Mouse (Mus musculus) neural tube, embryonic 15.5 days (tissue): ENCODE data around the gene Apobec3. TPM values are rescaled to one million over a fixed set of nuclear protein-coding genes. Genes with fewer than 3 reads are reported as not detected.
"Not testable (repeated sequence)": the region's sequence is repeated elsewhere in the genome, so short reads cannot be mapped to it uniquely, and the experiment has no call there.

Experiments
- ATAC-seq: fragments of 200-750 bp; cut with Nextera tagmentation; 2 replicates; pipeline ENCODE4 v1.8.0; 2017; ENCODE audit warnings: mild to moderate bottlenecking, moderate TSS enrichment, moderate library complexity; ENCODE audit not compliant: low FRiP score
- H3K27ac ChIP-seq: fragments of 300-500 bp; sonication (generic); replicated peaks from 2 replicates; pipeline ENCODE4 v1.5.1; 2015; ENCODE audit warnings: mild to moderate bottlenecking, inconsistent platforms
- H3K27me3 ChIP-seq: fragments of 300-500 bp; sonication (generic); replicated peaks from 2 replicates; pipeline ENCODE4 v1.6.1; 2015; ENCODE audit warnings: inconsistent platforms
- H3K36me3 ChIP-seq: fragments of 300-500 bp; sonication (generic); 2 replicates; pipeline ENCODE4 v1.6.1; 2015; ENCODE audit warnings: inconsistent platforms
- H3K4me1 ChIP-seq: fragments of 300-500 bp; sonication (generic); 2 replicates; pipeline ENCODE4 v1.6.1; 2015; ENCODE audit warnings: inconsistent platforms
- H3K4me2 ChIP-seq: fragments of 300-500 bp; sonication (generic); 2 replicates; pipeline ENCODE4 v1.6.1; 2015; ENCODE audit warnings: inconsistent platforms, mild to moderate bottlenecking, moderate library complexity
- H3K4me3 ChIP-seq: fragments of 300-500 bp; sonication (generic); replicated peaks from 2 replicates; pipeline ENCODE4 v1.5.1; 2015; ENCODE audit warnings: mild to moderate bottlenecking, inconsistent platforms
- H3K9ac ChIP-seq: fragments of 300-500 bp; sonication (generic); replicated peaks from 2 replicates; pipeline ENCODE4 v1.6.1; 2015; ENCODE audit warnings: mild to moderate bottlenecking, inconsistent platforms
- H3K9me3 ChIP-seq: fragments of 300-500 bp; sonication (generic); replicated peaks from 2 replicates; pipeline ENCODE4 v1.6.1; 2016; ENCODE audit warnings: inconsistent platforms
- WGBS: fragments of 180-500 bp; shearing (Covaris S2); methylation state at CpG from one replicate; pipeline ENCODE4 v1.1.7; 2015; ENCODE audit warnings: mixed read lengths; 5-methylcytosine and 5-hydroxymethylcytosine counted together
- polyA plus RNA-seq: library from polyadenylated mRNA; unstranded; fragments of >200 nt; fragmentation: Nextera tagmentation; extraction: Ambion mirVana; gene quantifications from 2 replicates; pipeline ENCODE4 v1.2.1, GENCODE M21; 2015

Apobec3 gene
- polyA plus RNA-seq, 1 experiment from 2014 or later = 4.8 TPM

GRCm38 (mm10) chr15:79931496-79932141 is 40.2 kb downstream of the Apobec3 start:
- Histone ChIP-seq H3K9me3 (no peaks in the 10 kb centered on the region), H3K36me3 (no peaks in the 10 kb centered on the region), H3K9ac (peak overlapping the region; percentile 70; the same call in 1 of the 2 replicates), H3K4me1 (peaks cover 47% of the 10 kb centered on the region), H3K27ac (no peak overlapping the region), H3K4me3 (peak overlapping the region; percentile 67), H3K27me3 (peaks cover 12% of the 10 kb centered on the region), H3K4me2 (peak overlapping the region; percentile 84)
- WGBS = 26% methylated on average over 13 of the region's 13 CpGs
- no peak for ATAC-seq

DNA sequence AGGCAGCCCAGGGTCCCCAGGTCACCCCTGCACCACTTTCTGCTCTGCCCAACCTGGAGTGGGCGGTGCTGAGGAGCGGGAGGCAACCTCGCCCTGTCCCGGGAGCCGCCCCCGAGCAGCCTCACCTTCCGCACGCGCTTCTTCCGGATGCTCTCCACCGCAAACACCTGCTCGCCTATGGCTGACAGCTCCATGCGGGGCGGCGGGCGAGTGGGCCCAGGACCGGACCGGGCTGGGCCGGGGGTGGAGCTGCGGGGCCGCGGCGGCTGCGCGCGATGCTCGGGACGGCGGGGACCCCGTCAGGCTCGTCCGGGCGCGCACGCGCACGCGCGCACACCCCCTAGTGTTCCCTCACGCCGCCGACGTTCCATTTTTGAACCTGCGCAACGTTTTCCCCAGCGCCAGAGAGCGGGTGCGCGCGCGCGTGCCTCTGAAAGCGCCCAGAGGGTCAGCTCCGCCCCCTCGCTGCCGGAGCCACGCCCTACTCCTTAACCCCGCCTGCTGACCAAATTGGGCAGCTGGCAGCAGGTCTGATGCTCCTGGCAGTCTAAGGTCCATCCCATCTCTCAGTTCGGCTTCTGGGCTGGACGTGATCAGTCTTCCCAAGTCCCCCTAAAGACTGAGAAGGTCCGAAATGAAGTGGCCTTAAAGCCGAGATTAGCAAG is 41.0 kb downstream of the Apobec3 start:
- ATAC-seq = peak; percentile 54; the same call in 1 of the 2 replicates
- Histone ChIP-seq H3K4me3 (peak overlapping the region; percentile 67), H3K4me1 (peaks cover 41% of the 10 kb centered on the region), H3K27ac (no peak overlapping the region), H3K27me3 (peaks cover 12% of the 10 kb centered on the region), H3K4me2 (peak overlapping the region; percentile 84), H3K9ac (peak overlapping the region; percentile 70), H3K36me3 (no peaks in the 10 kb centered on the region), H3K9me3 (no peaks in the 10 kb centered on the region)
- under 1% methylated on average over 62 of the region's 62 CpGs for WGBS

DNA sequence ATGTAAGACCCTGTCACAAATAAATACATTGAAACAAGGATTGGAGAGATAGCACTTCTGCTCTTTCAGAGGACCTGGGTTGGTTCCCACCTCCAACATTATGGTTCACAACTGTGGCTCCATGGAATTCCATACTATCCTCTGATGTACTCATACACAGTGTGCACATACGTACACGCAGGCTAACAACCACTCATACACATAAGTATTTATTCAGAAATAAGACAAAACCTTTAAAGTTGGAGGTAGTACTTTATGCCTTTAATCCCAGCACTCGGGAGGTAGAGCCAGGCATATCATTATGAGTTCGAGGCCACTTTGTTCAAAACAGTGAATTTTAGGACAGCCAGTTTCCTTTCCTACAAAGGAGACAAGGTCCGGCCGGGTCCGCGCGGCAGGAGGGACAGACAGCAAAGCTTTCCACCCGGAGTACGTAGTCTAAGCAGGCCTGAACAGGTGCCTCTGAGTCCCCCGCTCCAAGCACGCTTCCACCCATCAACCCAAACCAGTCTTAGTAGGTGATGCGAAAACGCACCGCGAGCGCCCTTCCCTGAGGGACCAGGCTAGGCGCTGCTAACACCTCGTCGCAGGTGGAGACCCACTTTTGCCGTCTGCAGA is 41.7 kb downstream of the Apobec3 start:
- Histone ChIP-seq H3K36me3 (no peaks in the 10 kb centered on the region), H3K4me3 (peak overlapping the region; percentile 67), H3K4me1 (peaks cover 34% of the 10 kb centered on the region), H3K4me2 (peak overlapping the region; percentile 84), H3K9ac (peak overlapping the region; percentile 70), H3K27me3 (peaks cover 12% of the 10 kb centered on the region), H3K27ac (no peak overlapping the region), H3K9me3 (no peaks in the 10 kb centered on the region)
- WGBS = 6% methylated on average over 22 of the region's 22 CpGs
- peak; percentile 30; the same call in 1 of the 2 replicates for ATAC-seq

GRCm38 (mm10) chr15:79933670-79934514 is 42.4 kb downstream of the Apobec3 start:
- no peak for ATAC-seq
- H3K27me3 ChIP-seq = peaks cover 12% of the 10 kb centered on the region
- H3K9me3 ChIP-seq = no peaks in the 10 kb centered on the region
- 0 out of 2 replicates have a peak overlapping the region, but pooled peaks have one; percentile 67 for H3K4me3 ChIP-seq
- H3K4me2 ChIP-seq = peak overlapping the region; percentile 84
- H3K36me3 ChIP-seq = no peaks in the 10 kb centered on the region
- H3K27ac ChIP-seq = no peak overlapping the region
- no peak overlapping the region for H3K9ac ChIP-seq
- H3K4me1 ChIP-seq = peaks cover 32% of the 10 kb centered on the region
- WGBS = 2% methylated on average over 22 of the region's 22 CpGs

DNA sequence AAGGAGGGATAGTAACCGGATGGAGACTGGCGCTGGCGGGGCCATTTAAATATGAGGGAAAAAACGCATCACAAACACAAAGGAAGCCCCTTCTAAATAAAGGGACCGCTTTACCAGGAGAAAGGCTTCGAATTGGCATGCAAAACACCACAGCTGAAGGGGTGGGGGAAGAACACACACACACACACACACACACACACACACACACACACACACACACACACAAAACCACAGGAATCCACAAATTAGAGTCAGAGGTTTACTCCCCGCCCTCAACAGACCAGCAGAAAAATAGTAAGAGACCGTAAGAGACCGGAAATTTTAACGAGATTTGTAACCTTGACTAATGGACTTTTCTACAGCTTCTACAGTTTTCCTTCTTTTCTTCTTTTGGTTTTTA is 43.3 kb downstream of the Apobec3 start:
- 3% methylated on average over 10 of the region's 10 CpGs for WGBS
- Histone ChIP-seq H3K4me3 (no peak overlapping the region), H3K4me2 (peak overlapping the region; percentile 20), H3K27ac (no peak overlapping the region), H3K9ac (no peak overlapping the region), H3K27me3 (peaks cover 12% of the 10 kb centered on the region), H3K4me1 (peaks cover 32% of the 10 kb centered on the region), H3K9me3 (no peaks in the 10 kb centered on the region), H3K36me3 (no peaks in the 10 kb centered on the region)
- no peak for ATAC-seq

GRCm38 (mm10) chr15:79935654-79936373 is 44.4 kb downstream of the Apobec3 start:
- H3K4me3 ChIP-seq = no peak overlapping the region
- H3K27me3 ChIP-seq = peaks cover 12% of the 10 kb centered on the region
- peaks cover 32% of the 10 kb centered on the region for H3K4me1 ChIP-seq
- WGBS = 27% methylated on average over 9 of the region's 9 CpGs
- no peak overlapping the region for H3K27ac ChIP-seq
- H3K4me2 ChIP-seq = no peak overlapping the region
- H3K9ac ChIP-seq = no peak overlapping the region
- ATAC-seq = no peak
- H3K9me3 ChIP-seq = no peaks in the 10 kb centered on the region
- no peaks in the 10 kb centered on the region for H3K36me3 ChIP-seq

DNA sequence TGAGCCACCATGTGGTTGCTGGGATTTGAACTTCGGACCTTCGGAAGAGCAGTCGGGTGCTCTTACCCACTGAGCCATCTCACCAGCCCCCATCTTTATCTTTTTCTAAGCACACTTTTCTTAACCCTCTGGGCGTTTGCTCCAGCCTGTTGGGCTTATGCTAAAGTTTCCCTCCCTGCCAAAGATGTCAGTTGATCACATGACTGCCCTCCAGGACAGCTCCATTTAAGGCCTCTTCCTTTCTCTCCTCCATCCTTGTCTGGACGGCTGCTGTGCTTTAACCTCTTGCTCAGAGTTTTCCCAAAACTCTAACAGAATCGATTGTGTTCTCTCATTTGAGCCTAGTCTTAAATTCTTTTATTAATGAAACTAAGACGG is 44.9 kb downstream of the Apobec3 start:
- Histone ChIP-seq H3K4me2 (no peak overlapping the region), H3K4me3 (no peak overlapping the region), H3K27ac (no peak overlapping the region), H3K36me3 (no peaks in the 10 kb centered on the region), H3K9ac (no peak overlapping the region), H3K4me1 (peaks cover 32% of the 10 kb centered on the region), H3K27me3 (peaks cover 12% of the 10 kb centered on the region), H3K9me3 (no peaks in the 10 kb centered on the region)
- WGBS = 79% methylated on average over 7 of the region's 7 CpGs
- ATAC-seq = no peak

DNA sequence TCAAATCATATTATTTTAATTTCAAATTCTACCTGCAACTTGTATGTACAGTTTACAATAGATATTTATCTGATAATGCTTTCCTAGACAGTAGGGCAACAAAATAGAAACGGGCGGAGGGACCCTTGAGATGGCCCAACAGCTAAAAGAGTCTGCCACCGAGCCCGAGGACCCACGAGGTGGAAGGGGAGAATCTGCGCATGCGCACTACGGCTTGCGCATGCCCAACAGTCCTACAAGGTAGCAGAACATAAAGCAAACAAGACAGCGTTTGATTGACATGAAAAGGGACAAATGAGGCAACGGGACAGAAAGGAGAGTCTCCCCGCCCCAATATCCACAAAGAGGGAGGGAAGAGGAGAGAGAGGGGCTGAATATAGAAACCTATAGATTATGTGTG is 47.6 kb downstream of the Apobec3 start:
- Histone ChIP-seq H3K27me3 (no peaks in the 10 kb centered on the region), H3K4me3 (no peak overlapping the region), H3K9ac (no peak overlapping the region), H3K9me3 (no peaks in the 10 kb centered on the region), H3K4me1 (peaks cover 7% of the 10 kb centered on the region), H3K4me2 (no peak overlapping the region), H3K27ac (no peak overlapping the region), H3K36me3 (no peaks in the 10 kb centered on the region)
- 93% methylated on average over 12 of the region's 12 CpGs for WGBS
- no peak for ATAC-seq

GRCm38 (mm10) chr15:79939501-79939900 is 48.0 kb downstream of the Apobec3 start:
- H3K4me2 ChIP-seq, H3K4me3 ChIP-seq, H3K27me3 ChIP-seq, H3K4me1 ChIP-seq, H3K27ac ChIP-seq, ATAC-seq, H3K36me3 ChIP-seq, H3K9ac ChIP-seq, H3K9me3 ChIP-seq: not testable (repeated sequence)
- 88% methylated on average over 5 of the region's 7 CpGs for WGBS

DNA sequence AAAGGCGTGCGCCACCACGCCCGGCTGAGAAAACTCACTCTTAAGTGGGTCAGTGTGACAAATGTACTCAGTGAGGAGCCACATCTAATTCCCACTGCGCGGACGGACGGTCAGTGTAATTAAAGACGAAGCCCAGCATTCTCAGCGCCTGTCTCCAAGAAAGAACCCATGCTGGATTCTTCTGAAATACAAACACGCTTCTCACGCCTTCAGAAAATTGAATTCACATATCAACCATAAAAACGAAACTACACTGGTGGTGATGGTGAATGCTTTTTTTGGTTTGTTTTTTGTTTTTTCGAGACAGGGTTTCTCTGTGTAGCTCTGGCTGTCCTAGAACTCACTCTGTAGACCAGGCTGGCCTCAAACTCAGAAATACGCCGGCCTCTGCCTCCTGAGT is 48.5 kb downstream of the Apobec3 start:
- WGBS = 88% methylated on average over 16 of the region's 16 CpGs

GRCm38 (mm10) chr15:79940932-79941331 is 49.5 kb downstream of the Apobec3 start:
- H3K9me3 ChIP-seq = no peaks in the 10 kb centered on the region
- H3K27ac ChIP-seq = no peak overlapping the region
- WGBS = 30% methylated on average over 8 of the region's 8 CpGs
- H3K36me3 ChIP-seq = no peaks in the 10 kb centered on the region
- no peak overlapping the region for H3K4me3 ChIP-seq
- 0 out of 2 replicates have a peak, but pooled peaks cover 3% of the 10 kb centered on the region for H3K27me3 ChIP-seq
- no peaks in the 10 kb centered on the region for H3K4me1 ChIP-seq
- no peak overlapping the region for H3K9ac ChIP-seq
- no peak for ATAC-seq
- no peak overlapping the region for H3K4me2 ChIP-seq

More for the DNA sequence above, 48.5 kb downstream of the Apobec3 start:
- Histone ChIP-seq H3K9me3 (no peaks in the 10 kb centered on the region), H3K27ac (no peak overlapping the region), H3K4me1 (no peaks in the 10 kb centered on the region), H3K27me3 (0 out of 2 replicates have a peak, but pooled peaks cover 3% of the 10 kb centered on the region), H3K9ac (no peak overlapping the region), H3K4me3 (no peak overlapping the region), H3K4me2 (no peak overlapping the region), H3K36me3 (no peaks in the 10 kb centered on the region)
- ATAC-seq = no peak
